Mouse (Mus musculus): ENCODE data around the gene Ankrd2.

The Ankrd2 gene

DNA sequence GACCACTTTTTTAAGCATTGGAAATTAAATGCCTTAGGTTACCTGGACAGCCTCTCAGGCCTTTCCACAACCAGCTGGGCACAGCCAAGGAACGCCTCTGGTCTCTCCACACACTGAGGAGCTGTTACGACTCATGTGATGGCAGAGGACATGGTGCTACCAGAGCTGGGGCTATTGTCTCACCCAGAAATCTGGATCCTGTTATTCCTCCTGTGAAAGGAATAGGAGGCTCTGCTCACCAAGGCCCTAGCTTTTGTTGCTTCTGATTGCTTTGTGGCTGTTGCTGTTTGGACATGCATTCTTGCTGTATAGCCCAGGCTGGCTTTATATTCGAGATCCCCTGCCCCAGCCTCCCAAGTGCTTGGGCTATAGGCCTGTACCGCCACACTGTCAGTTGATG, 19.5 kb upstream of the Ankrd2 start:
- DNase-seq: no peak

DNA sequence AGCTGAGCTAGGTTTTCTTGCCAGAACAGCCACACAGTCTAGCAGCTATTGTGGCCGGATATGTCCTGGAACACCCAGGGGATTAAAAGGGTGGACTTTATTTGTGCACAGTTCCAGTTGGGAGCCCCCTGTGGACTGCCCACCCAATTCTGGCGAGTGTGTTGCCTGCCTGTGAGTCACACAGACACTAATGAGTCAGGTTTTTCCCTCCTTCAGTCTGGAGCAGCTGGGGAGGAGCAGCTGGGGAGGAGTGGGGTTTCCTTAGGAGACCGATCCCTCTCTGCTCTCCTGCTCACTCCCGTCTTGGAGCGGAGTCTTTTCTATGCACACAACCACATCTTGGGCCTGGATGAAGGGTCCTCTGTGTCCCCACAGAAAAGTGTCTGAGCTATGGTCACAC, 19.0 kb upstream of the Ankrd2 start:
- DNase-seq: no peak

DNA sequence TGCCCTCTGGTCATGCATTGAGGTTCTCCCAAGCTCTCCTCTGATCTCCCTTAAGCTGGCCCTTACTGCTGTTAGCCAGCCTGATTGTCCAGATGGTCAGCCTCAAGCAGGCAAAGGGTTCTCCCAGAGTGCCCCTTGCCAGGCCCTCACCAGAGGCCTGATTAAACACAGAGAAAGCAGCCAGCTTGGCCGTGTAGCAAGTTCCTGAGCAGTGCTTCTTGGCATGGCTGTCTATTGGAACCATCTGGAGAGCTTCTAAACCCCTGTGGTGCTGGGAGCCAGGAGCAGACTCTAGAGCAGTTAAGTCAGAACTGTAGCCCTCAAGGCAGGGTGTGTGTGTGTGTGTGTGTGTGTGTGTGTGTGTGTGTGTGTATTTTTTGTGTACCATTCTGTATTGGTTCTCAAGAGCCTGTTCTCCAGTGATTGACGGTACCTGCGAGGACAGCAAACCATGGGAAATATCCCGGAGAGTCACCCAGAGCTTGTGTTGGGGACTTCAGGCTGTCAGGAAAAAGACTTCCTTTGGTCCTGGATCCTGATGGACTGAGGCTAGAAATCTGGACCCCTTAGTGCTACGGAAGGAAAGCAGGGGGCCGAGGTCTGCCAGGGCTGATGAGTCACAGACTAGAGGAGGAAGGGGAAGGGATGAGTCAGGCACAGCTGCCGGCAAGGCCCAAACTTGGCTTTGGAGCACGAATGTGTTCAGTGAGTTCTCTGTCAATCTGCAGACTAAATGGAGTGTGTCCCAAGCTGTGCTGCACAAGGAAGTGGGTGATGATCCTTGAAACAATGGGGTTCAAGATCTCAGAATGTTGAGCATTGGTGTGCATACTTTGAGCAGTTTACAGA, 18.2 kb upstream of the Ankrd2 start:
- DNase-seq: peak; percentile 37 to 66

DNA sequence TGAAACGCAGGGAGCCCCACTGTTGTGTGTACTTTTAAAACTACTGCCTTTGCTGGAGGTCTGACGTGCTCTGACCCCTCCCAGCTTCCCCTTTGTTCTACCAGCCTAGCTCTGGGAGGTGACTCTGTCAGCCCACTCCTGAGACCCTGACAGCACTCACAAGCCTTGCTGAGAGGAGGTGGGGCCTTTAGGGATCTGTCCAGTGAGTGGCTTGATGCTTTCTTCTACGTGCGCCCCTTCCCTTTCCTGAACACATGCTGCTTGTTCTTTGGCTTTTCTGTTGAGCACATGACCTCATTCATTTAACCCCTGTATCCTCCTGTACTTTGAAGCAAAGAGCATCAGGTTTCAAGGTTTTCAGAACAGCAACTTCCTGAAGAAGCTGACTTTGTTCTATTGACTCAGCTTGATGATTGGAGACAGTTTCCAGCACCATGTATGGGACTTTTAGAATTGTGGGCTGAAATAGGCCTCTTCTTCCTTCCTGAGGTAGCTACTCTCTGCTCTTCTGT, 16.7 kb upstream of the Ankrd2 start:
- no peak for DNase-seq

DNA sequence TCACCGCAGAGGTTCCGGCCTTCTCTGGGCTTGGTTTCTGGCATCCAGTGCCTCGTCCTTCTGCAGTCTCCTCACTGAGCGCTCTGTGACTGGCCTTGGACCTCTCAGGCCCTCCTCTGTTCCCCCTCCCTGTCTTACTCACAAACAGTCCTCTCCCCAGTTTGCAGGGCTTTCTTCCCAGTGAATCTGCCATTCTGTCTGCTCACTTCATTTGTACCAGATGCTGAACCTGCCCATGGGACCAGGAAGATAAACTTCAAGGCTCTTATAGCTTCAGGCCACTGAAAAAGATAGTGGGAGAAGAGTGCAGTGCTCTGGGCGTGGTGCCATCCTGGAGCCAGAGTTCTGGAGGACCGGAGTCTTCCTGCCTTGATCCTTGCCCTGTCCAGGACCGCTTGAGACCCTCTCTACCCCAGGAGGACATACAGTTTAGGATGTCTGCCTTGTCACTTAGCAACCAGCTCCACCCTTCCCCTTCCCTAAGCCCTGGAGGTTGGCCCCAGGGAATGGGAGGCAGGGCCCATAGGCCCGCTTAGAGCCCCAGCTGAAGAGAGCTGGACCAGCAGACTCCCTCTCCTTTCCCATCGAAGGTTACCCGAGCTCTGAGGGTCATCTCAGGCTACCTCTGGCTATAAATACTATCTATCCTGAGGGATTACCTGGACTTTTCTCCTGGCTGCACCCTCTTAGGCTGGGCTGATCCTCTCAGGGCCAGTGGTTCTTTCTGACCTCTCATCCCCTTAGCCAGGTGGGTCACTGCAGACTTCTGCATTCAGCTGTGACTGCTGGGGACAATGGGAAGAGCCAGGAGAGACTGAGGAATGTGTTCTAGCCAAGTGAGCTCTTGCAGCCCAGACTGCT, 13.9 kb upstream of the Ankrd2 start:
- DNase-seq: peak in 1 of 2 experiments; percentile 33

DNA sequence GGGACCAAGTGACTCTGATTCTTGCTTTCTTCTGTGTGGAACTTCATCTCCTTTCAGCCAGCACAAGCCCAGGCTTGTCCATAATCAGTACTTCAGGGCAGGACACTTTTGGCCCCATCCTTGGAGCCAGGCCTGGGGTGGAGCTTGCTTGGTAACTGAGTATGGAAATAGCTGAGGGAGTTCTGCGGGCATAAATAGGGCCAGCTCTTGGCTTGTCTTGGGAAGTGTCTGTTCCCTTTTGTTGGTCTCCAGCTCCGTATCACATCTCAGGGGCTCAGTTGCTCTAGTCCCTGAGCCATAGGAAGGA, 13.3 kb upstream of the Ankrd2 start:
- DNase-seq: peak in 1 of 2 experiments; percentile 36

- peak; percentile 85 to 90 for DNase-seq
Observed at GRCm38 (mm10) chr19:42026158-42026557, 9.6 kb upstream of the Ankrd2 start.

DNA sequence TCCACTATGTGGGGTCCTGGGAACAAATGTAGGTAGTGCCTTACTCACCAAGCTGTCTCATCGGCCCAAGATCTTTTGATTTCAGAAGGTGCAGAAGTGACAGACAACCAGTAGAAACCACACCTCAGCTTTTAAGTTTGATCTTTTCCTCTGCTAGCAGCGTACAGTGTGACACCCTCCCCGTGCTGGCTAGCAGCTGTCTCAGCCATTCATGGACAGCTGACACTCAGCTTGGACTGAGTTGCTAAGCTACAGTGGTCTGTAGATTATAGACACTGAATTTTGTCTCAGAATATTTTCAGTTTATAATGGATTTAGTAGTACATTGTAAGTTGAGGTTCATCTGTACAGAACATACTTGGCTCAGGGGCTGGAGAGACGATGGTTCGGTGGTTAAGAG, 4.7 kb upstream of the Ankrd2 start:
- peak in 1 of 2 experiments; percentile 31 for DNase-seq

GRCm38 (mm10) chr19:42033611-42034010, 2.2 kb upstream of the Ankrd2 start:
- DNase-seq: peak in 1 of 2 experiments; percentile 32

- peak in 1 of 2 experiments; percentile 35 for DNase-seq
Observed at GRCm38 (mm10) chr19:42034146-42034775, 1.5 kb upstream of the Ankrd2 start.

- no peak for DNase-seq
Observed at GRCm38 (mm10) chr19:42034881-42035455, 832 bp upstream of the Ankrd2 start.

DNA sequence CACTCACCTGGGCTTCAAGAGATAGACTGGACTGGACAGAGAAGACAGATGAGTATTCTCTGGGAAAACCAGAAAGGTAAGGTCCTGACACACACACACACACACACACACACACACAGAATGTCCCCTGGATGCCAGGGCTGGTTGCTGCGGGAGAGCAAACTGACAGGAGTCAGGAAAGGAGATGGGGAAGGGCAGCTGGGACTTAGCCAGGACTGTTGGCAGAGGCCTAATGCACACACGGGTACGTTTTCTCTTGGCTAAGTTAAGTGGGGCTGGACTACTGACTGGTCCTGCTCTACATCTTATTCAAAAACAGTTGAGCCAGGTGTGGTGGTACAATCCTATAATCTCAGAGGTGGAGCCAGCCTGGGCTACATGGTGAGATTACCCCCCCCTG, 557 bp downstream of the Ankrd2 start:
- DNase-seq: peak in 1 of 2 experiments; percentile 31

DNA sequence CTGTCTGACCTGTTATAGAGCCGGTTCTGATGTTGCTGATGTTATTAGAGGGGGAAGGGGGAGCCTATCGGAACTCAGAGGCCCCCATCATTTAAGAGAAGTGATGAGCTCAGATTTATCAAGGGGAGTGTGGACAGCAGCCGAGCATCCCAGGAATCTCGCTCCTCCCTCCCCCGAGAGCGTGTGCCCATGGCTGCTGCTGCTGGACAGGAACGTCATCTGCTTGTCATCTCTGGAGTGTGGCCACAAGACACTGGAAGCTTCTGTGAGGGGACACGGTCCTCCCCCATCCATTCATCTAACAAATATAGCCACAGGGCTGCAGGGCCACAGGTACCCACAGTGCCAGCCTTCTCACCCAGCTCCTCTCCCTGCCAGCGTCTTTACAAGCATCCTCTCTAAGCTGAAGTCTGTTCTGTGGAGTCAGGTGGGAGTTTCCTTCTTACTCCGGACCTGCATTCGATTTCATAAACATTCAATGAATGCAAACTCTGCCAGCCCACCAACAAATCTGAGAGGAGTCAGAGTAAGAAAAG, 1.4 kb downstream of the Ankrd2 start:
- peak in 1 of 2 experiments; percentile 33 for DNase-seq

GRCm38 (mm10) chr19:42038310-42038709, 2.5 kb downstream of the Ankrd2 start:
- no peak for DNase-seq

DNA sequence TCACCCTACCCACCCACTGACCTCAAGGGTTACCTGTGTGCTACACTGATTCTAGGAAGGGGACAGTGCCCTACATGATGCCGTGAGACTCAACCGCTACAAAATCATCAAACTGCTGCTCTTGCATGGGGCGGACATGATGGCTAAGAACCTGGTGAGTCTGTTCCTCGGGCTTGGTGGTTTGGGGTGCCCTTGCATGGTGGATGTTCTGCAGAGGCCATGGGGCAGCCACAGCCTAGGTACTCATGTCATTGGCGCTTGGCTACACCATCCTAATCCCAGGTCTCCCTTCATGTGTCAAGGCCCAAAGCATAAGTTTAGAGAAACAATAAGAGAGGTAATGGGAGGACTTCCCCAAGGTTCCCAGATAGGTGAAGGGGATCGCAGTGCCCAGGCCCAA, 8.2 kb downstream of the Ankrd2 start:
- DNase-seq: peak in 1 of 2 experiments; percentile 31

- DNase-seq: peak; percentile 92 to 96
Observed at GRCm38 (mm10) chr19:42045269-42046102, 9.7 kb downstream of the Ankrd2 start, which contains the start of gene Hoga1. TSS of gene Hoga1 (plus strand) at chr19:42045610.

GRCm38 (mm10) chr19:42050251-42050650, 14.5 kb downstream of the Ankrd2 start:
- peak in 1 of 2 experiments; percentile 47 for DNase-seq

DNA sequence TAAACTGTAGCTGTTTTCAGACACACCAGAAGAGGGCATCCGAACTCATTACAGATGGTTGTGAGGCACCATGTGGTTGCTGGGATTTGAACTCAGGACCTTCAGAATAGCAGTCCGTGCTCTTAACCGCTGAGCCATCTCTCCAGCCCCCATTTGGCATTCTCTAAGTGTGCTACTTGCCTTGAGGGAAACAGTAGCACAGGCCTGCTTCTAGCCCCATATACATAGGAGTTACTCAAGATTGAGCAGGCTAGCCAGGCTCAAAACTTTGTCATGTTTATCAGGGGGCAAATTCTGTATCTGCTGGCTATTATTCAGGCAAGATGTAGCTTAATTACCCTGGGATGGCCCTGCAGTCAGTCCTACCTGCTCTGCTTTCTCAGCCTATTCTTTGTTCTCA, 15.6 kb downstream of the Ankrd2 start:
- DNase-seq: no peak

DNA sequence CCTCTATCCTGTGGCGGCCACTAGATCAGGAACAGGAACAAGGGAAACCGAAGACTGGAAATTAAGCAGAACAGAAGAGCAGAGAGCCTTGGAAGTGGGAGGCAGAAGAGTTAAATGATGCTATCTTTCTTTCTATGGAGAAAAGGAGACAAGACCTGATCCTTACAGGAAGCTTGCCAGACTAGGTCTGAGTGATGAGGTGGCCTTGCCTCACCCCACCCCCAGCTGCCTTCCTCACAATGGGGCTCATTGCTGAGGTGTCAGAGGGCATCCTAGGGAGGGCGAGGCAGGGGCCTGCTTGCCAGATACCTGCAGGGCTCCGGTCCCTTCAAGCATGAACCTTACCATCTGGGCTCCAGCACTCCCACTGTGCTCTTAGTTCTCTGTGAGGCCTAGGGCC, 16.1 kb downstream of the Ankrd2 start, which contains the start of gene 4933411K16Rik:
Gene 4933411K16Rik (plus strand): TSS at position 301 of the 400 bp plus-strand sequence.
- peak in 1 of 2 experiments; percentile 41 for DNase-seq

DNA sequence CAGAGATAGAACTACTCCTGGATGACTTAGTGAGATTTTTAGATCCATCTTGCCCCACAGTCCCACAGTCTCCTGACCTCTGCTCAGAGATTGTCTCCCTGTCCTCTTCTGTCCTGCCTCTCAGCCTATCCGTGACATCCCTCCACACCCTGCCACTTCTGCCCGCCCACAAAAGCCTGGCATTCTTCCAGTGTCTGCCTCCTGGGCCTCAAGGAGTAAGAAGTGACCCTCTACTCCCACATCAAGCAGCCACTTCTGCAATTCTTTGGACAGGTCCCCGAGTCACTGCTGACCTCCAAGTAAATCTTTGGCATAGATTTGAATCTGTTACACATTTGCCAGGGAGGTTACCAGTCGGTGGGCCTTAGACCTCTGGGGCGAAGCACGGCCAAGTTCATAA, 18.5 kb downstream of the Ankrd2 start:
- DNase-seq: peak; percentile 90 to 95

DNA sequence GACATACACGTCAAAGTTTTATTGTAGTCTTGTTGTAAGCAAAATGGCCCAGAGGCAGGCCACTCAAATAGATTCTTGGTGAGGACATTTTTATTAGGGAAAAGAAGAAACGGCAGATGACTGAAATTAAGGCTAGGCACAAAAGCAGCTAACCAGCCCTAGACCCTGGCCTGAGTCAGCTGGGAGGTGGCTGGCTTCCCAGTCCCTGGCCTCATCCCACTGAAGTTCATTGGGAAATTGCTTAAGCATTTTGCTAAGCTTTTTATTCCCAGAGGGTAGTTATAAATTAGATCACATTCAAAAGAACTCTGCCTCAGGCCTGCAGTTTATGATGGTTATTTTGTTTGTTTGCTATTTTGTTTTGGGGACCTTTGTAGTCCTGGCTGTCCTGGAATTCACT, 20.1 kb downstream of the Ankrd2 start:
- peak in 1 of 2 experiments; percentile 59 for DNase-seq
